Mouse (Mus musculus): Measurements from ENCODE around the gene Tulp3. TPM values are rescaled to one million over a fixed set of nuclear protein-coding genes. Genes with fewer than 3 reads are reported as not detected.

Tulp3 gene
- polyA plus RNA-seq, 1 experiment, result 28.0 TPM

DNA sequence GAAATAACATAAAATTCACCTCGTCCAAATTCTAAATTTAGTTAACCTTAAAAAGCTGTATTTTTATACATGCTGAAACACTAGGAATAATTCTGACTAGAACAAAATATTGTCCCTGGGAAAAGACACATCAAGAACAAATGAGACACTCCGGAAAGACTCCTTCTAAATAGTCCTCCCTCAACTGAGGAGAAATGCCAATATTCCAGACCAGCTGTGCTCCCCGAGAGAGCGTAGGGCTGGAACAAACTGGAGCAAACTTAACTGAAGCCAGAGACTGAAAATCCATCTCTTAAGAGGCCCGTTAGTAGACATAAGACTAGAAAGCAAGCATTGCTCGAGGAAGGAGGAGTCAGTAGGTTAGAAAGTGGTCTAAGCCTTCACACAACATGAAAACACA, 8.9 kb downstream of the Tulp3 start:
- TF ChIP-seq POLR2A (IDR thresholded peaks at IDR 0.05; ENCODE audit: control insufficient read depth, extremely low read depth, insufficient read depth, low read length, poor library complexity) (no peak), CTCF (IDR thresholded peaks at IDR 0.05; ENCODE audit: borderline replicate concordance, control insufficient read depth, extremely low read depth, insufficient read depth, low read length, poor library complexity) (no peak)
- no peak for DNase-seq
- 90% methylated on average over 6 of the region's 6 CpGs for WGBS
- Histone ChIP-seq H3K4me1 (replicated peaks; ENCODE audit: control insufficient read depth, insufficient read depth, low read length) (peaks cover 3% of the 10 kb centered on the region), H3K27me3 (ENCODE audit: control insufficient read depth, insufficient read depth, low read length) (no peaks in the 10 kb centered on the region), H3K27ac (ENCODE audit: control insufficient read depth, insufficient read depth, low read length) (no peak overlapping the region), H3K4me3 (ENCODE audit: control insufficient read depth, insufficient read depth, low read length) (no peak overlapping the region), H3K36me3 (ENCODE audit: control insufficient read depth, insufficient read depth, low read length) (no peaks in the 10 kb centered on the region)

DNA sequence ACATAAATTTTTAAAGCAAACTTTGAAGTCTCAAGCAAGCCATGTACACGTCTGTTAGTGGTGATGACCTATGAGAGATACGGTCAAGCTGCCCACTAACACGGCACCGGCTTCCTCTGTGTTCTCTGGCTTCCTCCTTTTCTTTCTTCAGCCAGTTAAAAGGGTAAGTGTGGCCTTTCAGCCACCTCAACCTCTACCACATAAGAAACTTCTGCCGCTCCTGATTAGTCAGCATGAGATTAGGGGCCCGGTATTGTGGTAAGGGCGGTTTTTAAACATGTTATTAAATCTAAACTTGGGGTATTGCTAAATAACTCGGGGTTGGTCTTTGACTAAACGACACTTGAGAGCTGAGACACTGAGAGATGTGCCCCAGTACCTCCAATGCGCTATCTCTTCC, 10.0 kb downstream of the Tulp3 start:
- no peak for DNase-seq
- no peak overlapping the region for H3K4me3 ChIP-seq (ENCODE audit: control insufficient read depth, insufficient read depth, low read length)
- H3K4me1 ChIP-seq (replicated peaks; ENCODE audit: control insufficient read depth, insufficient read depth, low read length), result peaks cover 3% of the 10 kb centered on the region
- WGBS, result 15% methylated on average over 10 of the region's 10 CpGs
- no peaks in the 10 kb centered on the region for H3K36me3 ChIP-seq (ENCODE audit: control insufficient read depth, insufficient read depth, low read length)
- no peak overlapping the region for H3K27ac ChIP-seq (ENCODE audit: control insufficient read depth, insufficient read depth, low read length)
- TF ChIP-seq POLR2A (IDR thresholded peaks at IDR 0.05; ENCODE audit: control insufficient read depth, extremely low read depth, insufficient read depth, low read length, poor library complexity) (no peak), CTCF (IDR thresholded peaks at IDR 0.05; ENCODE audit: borderline replicate concordance, control insufficient read depth, extremely low read depth, insufficient read depth, low read length, poor library complexity) (no peak)
- H3K27me3 ChIP-seq (ENCODE audit: control insufficient read depth, insufficient read depth, low read length), result no peaks in the 10 kb centered on the region

- Histone ChIP-seq H3K27ac (ENCODE audit: control insufficient read depth, insufficient read depth, low read length) (no peak overlapping the region), H3K27me3 (ENCODE audit: control insufficient read depth, insufficient read depth, low read length) (no peaks in the 10 kb centered on the region), H3K4me3 (ENCODE audit: control insufficient read depth, insufficient read depth, low read length) (no peak overlapping the region), H3K4me1 (replicated peaks; ENCODE audit: control insufficient read depth, insufficient read depth, low read length) (no peaks in the 10 kb centered on the region), H3K36me3 (ENCODE audit: control insufficient read depth, insufficient read depth, low read length) (no peaks in the 10 kb centered on the region)
- no peak for DNase-seq
- WGBS, result 95% methylated on average over 11 of the region's 11 CpGs
- TF ChIP-seq CTCF (IDR thresholded peaks at IDR 0.05; ENCODE audit: borderline replicate concordance, control insufficient read depth, extremely low read depth, insufficient read depth, low read length, poor library complexity) (no peak), POLR2A (IDR thresholded peaks at IDR 0.05; ENCODE audit: control insufficient read depth, extremely low read depth, insufficient read depth, low read length, poor library complexity) (no peak)
Measured at GRCm38 (mm10) chr6:128341956-128342723, 13.5 kb downstream of the Tulp3 start.

- H3K36me3 ChIP-seq (ENCODE audit: control insufficient read depth, insufficient read depth, low read length), result no peaks in the 10 kb centered on the region
- H3K4me3 ChIP-seq (ENCODE audit: control insufficient read depth, insufficient read depth, low read length), result no peak overlapping the region
- DNase-seq, result no peak
- WGBS, result 78% methylated on average over 5 of the region's 5 CpGs
- H3K4me1 ChIP-seq (replicated peaks; ENCODE audit: control insufficient read depth, insufficient read depth, low read length), result peaks cover 8% of the 10 kb centered on the region
- H3K27me3 ChIP-seq (ENCODE audit: control insufficient read depth, insufficient read depth, low read length), result no peaks in the 10 kb centered on the region
- no peak for TF ChIP-seq POLR2A (IDR thresholded peaks at IDR 0.05; ENCODE audit: control insufficient read depth, extremely low read depth, insufficient read depth, low read length, poor library complexity)
- TF ChIP-seq CTCF (IDR thresholded peaks at IDR 0.05; ENCODE audit: borderline replicate concordance, control insufficient read depth, extremely low read depth, insufficient read depth, low read length, poor library complexity), result no peak
- no peak overlapping the region for H3K27ac ChIP-seq (ENCODE audit: control insufficient read depth, insufficient read depth, low read length)
Measured at GRCm38 (mm10) chr6:128338876-128339275, 16.8 kb downstream of the Tulp3 start.

DNA sequence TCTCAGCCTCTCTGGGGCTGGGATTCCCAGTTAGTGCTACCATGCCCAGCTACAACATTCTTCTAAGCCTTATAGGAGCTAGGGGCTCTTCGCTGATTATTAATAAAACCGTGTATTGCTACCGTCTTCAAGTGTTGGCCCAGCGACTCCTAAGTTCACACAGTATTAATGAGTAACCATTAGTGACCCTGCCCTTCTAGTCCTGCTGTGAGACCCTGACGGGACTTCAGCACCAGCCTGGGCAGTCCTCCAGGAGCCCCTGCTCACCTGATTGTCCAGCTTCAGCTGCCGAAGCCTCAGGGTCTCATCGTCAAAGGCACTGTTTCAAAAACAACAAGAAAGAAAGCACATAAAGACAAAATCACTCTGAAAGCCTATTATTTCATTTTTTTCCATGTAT, 18.2 kb downstream of the Tulp3 start:
- DNase-seq, result no peak
- no peaks in the 10 kb centered on the region for H3K36me3 ChIP-seq (ENCODE audit: control insufficient read depth, insufficient read depth, low read length)
- TF ChIP-seq CTCF (IDR thresholded peaks at IDR 0.05; ENCODE audit: borderline replicate concordance, control insufficient read depth, extremely low read depth, insufficient read depth, low read length, poor library complexity) (no peak), POLR2A (IDR thresholded peaks at IDR 0.05; ENCODE audit: control insufficient read depth, extremely low read depth, insufficient read depth, low read length, poor library complexity) (no peak)
- WGBS, result 95% methylated on average over 7 of the region's 7 CpGs
- no peak overlapping the region for H3K4me3 ChIP-seq (ENCODE audit: control insufficient read depth, insufficient read depth, low read length)
- H3K27me3 ChIP-seq (ENCODE audit: control insufficient read depth, insufficient read depth, low read length), result no peaks in the 10 kb centered on the region
- H3K27ac ChIP-seq (ENCODE audit: control insufficient read depth, insufficient read depth, low read length), result no peak overlapping the region
- peaks cover 8% of the 10 kb centered on the region for H3K4me1 ChIP-seq (replicated peaks; ENCODE audit: control insufficient read depth, insufficient read depth, low read length)

- TF ChIP-seq CTCF (IDR thresholded peaks at IDR 0.05; ENCODE audit: borderline replicate concordance, control insufficient read depth, extremely low read depth, insufficient read depth, low read length, poor library complexity) (peak; percentile 37; the same call in 1 of the 2 replicates), POLR2A (IDR thresholded peaks at IDR 0.05; ENCODE audit: control insufficient read depth, extremely low read depth, insufficient read depth, low read length, poor library complexity) (no peak)
- Histone ChIP-seq H3K4me1 (replicated peaks; ENCODE audit: control insufficient read depth, insufficient read depth, low read length) (peaks cover 8% of the 10 kb centered on the region), H3K27ac (ENCODE audit: control insufficient read depth, insufficient read depth, low read length) (no peak overlapping the region), H3K36me3 (ENCODE audit: control insufficient read depth, insufficient read depth, low read length) (no peaks in the 10 kb centered on the region), H3K27me3 (ENCODE audit: control insufficient read depth, insufficient read depth, low read length) (no peaks in the 10 kb centered on the region), H3K4me3 (ENCODE audit: control insufficient read depth, insufficient read depth, low read length) (no peak overlapping the region)
- peak; percentile 73 for DNase-seq
- 16% methylated on average over 12 of the region's 12 CpGs for WGBS
Measured at GRCm38 (mm10) chr6:128334397-128335124, 21.1 kb downstream of the Tulp3 start.
